Mouse (Mus musculus) erythroid progenitor cell, adult 5-6 weeks (primary cell): ENCODE measurements around the gene Cpm. TPM values are rescaled to one million over a fixed set of nuclear protein-coding genes. Genes with fewer than 3 reads are reported as not detected.

Experiments used
- ATAC-seq: replicated peaks from 2 replicates; pipeline ENCODE4 v1.8.0; 2016; ENCODE audit warnings: moderate number of reproducible peaks, mild to moderate bottlenecking, moderate TSS enrichment, inconsistent platforms; ENCODE audit not compliant: poor library complexity, low FRiP score, severe bottlenecking
- total RNA-seq, 2 experiments: library from RNA; stranded (forward) in 1 of 2; stranded (reverse) in 1 of 2; fragments of 150-400 nt in 1 of 2; fragments of 186-747, 209-891 nt in 1 of 2; gene quantifications; 2 replicates each; pipeline versions ENCODE4 v1.2.3 to v1.2.4; 2015 to 2017; ENCODE audit warnings: low replicate concordance in 2 of 2

Gene Cpm
- total RNA-seq, 2 experiments from 2014 or later = 5.4 to 9.6 TPM

DNA sequence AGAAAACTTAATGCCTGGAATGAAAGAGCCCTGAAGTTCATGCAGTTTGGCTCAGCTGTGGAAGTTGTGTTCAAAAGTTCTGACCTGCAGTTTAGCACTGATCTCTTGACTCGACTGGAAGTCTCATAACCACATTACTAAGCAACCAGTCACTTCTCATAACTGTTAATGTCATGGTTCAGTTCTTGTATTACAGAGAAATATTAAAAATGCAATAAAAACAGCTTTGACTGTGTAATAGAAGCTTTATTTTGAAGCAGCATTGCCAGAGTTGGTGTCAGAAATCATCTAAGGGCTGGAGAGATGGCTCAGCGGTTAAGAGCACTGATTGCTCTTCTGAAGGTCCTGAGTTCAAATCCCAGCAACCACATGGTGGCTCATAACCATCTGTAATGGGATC lies 1.5 kb downstream of the Cpm start:
- ATAC-seq = no peak

DNA sequence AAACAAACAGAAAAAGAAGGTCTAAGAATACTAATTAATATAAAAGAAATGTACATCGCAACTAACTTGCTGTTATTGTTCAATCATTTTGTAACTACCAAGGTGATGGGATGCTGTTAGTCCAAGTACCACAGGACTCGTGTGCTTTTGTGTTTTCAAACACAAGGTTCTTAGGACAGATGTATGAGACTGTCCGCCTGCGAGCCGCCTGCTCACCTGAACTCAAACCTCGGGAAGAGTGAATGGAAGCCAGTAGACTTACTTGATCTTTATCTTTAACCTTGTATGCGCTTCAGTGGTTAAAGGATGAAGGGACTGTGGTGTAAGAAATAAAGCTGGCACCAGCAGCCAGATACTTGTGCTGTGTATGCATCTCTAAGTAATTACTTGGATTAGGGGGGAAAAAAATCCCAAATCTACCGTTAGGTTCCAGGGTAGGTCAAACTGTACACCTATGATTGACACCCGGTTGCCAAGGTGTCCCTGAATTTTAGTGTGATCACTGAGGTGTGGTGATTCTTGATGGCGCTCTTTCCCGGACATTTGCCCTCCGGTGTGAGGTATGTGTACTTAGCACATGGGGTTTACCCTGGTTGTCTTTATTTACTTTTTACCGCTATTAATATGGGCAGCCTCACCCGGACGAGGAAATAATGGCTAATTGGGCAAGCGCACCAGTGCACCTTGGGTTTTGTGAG lies 2.4 kb downstream of the Cpm start:
- no peak for ATAC-seq

DNA sequence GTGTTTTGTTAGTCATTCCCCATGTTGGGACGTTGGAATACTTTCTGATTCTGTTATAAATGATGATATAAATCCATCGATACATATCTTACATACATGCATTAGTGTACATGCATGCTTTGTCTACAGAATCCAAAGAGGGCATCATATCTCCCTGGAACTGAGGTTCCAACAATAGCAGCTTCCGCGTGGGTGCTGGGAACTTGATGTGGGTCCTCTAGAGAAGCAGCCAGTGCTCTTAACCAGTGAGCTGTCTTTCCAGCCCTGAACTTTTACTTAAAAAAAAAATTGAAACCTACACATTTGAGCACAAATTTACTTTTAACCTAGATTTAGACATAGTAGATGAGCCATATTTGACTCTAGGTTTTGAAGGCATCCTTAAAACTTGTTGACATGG lies 3.1 kb downstream of the Cpm start:
- ATAC-seq = no peak

DNA sequence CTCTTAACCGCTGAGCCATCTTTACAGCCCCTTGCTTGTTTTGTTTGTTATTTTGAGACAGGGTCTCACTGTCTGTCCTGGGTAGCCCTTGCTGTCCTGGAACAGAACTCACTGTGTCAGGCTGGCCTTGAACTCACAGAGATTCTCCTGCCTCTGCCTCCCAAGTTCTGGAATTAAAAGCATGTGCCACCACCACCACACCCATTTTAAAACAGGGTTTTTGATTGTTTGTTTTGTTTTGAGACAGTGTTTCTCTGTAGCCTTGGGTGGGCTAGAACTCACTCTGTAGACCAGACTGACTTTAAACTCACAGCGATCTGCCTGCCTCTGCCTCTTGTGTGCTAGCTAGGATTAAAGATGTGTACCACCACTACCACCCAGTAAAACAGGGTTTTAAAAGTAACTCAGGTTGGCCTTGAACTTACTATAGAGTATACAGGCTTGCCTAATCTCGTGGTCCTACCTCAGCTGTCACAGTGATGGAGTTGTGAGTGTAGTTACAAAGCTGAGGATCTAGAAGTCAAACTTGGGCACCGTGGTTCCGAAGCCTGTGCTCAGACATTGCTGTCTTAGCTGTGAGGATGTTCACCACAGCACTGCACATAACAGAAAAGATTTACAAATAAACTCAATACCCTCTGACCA lies 4.4 kb downstream of the Cpm start:
- no peak for ATAC-seq

DNA sequence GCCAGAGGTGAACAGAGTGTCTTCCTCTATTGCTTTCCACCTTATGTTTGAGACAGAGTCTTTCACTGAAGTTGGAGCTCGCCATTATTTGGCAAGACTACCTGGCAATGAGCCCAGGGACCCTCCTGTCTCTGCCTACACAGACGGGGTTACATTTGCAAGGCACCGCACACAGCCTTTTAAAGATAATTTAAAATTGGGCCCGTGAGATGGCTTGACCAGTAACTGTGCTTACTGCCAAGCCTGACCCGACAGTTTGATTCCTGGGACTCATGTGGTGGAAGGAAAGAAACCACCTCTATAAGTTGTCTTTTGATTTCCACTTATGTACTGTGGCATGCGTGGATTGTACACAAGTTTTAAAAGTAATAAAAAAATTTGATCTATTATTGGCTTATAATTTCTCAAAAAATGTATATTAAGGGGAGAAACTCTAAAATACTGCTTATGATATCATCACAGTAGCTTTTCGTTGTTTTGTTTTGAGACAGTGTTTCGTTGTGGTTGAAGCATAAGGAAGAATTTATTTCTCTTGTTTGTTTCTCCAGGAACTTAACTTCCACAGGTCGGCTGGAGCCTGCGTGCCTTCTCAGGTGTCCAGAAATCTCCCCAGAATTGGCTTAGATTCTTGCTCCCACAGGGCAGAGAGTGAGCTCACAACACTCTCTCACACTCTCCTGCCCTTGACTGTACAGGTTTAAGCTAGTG lies 5.2 kb downstream of the Cpm start:
- ATAC-seq = no peak

DNA sequence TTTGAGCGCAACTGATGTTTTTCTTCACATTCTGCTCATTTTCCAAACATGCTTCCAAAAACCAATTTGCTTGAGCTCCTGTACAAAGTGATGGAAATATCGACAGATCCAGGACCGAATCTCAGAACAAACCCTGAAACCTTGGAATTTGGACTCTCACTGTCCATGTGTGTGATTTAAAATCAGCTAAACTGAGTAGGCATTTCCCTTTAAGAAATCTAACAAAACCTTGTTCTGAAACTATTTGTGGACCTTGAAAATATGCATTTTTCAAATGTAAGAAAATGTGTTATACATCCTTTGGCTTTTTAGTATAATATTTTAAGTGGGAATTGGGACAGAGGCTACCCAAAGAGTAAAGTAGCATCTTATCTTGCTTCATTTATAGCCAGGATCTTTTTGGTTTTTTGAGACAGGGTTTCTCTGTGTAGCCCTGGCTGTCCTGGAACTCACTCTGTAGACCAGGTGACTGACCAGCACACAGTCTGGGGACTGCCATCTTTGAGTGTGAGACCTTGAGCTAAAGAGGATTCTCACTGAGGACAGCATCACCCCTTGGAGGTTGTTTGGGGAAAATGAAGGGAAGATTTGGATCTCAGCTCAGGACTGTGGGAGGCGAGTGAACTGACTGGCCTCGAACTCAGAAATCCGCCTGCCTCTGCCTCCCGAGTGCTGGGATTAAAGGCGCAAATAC lies 5.9 kb downstream of the Cpm start:
- no peak for ATAC-seq

DNA sequence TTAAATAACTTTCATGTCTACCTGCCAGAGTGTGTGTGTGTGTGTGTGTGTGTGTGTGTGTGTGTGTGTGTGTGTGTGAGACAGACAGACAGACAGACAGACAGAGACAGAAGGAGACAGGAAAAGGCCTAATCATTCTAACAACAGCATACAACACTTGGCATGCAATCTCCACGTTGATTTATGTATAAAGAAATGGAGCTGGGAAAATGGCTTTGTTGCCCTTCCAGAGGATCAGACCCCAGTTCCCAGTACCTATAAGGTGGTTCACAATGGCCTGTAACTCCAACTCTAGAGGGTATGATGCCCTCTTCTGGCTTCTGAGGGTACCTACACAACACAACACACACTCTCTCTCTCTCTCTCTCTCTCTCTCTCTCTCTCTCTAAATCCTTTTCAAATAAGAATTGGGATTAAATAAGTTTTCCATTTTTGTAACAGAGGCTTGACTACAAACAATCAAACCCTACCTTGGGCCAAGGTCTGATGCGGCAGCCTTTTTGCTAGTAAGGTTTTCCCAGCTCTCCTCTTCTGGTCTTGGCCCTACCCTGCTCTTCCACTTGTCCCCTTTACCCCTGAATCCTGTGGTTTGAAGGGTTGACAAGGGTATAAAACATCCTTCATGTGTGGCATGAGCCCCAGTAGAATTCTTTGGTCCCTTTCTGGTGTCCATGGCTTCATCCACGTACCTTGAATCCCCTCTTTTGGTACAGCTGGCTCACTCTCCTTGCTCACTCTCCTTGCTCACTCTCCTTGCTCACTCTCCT lies 6.7 kb downstream of the Cpm start:
- ATAC-seq = no peak

DNA sequence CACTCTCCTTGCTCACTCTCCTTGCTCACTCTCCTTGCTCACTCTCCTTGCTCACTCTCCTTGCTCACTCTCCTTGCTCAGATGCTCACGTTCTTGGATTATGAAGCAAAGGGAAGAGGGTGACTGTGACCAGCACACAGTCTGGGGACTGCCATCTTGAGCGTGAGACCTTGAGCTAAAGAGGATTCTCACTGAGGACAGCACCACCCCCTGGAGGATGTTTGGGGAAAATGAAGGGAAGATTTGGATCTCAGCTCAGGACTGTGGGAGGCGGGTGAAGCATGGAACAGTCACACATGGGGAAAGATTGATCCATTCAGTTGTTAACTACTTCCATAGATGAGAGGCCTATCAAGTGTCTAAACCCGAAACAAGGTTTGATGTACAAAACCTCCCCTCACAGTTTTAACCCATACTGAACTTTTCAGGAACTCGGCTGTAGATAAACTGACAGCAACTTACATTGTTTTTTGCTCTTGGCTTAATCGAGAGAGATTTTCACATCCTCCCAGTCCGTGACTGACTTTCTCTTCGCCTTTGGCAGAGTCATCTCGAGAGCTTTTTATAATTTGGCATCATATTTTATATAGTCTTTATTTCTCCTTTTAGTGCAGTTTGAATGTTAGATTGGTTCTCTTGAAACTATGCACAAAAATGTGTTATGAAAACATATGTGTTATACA lies 7.9 kb downstream of the Cpm start:
- no peak for ATAC-seq

DNA sequence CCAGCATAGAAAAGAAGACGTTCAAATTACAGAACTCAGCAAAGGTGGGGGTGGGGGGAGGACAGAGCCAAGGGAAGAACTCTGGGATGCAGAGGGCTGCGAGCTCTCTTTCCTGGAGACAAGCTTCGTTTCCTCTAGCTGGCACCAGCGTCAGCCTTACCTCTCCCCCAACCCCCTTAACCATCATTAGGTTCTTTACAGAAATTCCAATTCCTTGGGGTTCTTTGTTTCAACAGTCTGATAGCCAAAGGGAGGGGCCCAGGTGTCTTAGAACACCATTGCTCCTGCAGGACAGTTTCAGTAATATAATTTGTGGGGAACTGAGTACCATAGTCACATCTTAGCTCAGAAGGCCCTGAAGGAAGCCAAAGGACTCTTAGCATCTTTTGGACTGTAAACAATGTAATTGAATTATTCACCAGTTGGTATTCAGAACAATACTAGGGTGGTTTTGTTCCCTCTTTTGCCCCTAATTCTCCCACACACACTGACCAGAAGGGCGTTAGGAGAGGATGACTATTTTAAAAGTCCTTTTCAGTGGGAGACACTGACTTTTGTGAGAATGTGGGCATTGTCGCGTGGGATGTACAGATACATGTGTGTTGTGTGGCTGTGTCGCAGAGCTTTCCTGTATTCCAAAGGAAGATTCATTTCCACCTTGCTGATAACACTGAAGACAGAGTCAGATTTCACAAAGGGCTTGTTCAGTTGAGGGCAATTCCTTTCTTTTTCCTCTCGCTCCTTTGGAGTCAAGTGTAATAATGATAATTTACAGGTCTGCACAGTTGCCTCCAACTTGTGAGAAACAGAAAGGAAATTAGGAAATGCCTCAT lies 8.7 kb downstream of the Cpm start:
- ATAC-seq = no peak

DNA sequence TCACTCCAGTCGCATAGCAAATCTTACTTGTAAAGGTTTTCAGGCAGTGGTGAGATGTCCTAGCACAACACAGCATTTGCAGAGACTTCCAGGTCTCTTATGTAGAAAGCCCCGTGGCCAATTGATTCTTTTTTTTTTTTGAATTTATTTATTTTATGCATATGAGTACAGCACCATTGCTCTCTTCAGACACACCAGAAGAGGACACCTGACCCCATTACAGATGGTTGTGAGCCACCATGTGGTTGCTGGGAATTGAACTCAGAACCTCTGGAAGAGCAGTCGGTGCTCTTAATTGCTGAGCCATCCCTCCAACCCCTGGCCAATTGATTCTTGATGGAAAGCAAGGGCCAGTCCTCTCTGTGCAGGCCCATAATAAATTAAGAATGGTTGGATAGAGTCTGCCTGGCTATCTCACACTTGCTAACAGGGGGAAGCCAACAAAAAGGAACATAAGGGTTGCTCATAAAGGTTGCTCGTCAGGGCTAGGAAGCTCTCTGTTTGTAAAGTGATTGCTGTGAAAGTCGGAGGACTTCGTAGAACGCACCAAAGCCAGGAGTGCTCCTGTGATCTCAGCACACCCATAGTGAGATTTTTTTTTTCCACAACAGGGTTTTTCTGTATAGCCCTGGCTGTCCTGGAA lies 9.4 kb downstream of the Cpm start:
- no peak for ATAC-seq

DNA sequence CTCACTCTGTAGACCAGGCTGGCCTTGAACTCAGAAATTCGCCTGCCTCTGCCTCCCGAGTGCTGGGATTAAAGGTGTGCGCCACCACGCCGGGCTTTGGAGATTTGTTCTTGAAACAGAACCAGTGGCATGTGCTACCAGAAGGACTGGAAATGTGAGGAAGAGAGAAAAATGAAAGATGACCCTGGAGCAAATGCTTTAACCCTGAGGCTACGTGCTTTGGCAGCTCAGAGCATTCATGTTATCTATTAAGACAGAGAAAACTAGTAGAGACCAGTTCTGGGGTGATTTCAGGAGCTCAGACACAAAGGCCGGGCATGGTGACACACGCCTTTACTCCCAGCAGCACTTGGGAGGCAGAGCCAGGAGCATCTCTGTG lies 9.9 kb downstream of the Cpm start:
- no peak for ATAC-seq

DNA sequence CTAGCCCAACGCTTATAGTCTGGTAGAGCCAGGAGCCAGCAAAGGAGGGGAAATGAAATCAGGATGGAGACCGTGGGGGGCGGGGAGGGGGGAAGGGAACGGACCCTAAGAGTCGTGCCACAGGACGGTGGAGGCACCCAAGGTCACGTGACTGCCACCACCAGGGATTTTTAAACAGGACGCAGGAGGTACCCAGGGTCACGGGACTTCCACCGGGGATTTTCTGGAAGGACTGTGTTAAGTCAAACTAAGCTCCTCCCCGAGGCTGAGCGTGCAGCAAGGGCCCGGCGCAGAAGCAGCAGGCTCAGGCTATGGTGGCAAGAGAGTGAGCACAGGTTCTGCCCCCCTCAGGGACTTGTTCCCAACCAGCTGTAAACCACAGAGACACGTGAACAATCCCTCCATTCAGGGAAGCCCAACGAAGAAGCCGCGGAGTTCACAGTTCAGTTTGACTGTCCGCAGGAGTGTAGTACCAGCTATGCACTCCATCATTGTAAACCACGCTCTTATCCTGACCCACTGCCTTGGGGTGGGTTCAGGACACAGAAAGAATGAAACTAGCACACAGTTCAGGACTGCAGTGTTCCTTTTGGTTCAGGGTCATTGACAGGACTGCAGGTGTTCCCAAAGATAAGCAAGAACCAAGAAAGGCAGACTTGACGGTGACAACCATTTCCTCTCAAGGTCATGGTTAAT lies 10.7 kb downstream of the Cpm start:
- no peak for ATAC-seq

DNA sequence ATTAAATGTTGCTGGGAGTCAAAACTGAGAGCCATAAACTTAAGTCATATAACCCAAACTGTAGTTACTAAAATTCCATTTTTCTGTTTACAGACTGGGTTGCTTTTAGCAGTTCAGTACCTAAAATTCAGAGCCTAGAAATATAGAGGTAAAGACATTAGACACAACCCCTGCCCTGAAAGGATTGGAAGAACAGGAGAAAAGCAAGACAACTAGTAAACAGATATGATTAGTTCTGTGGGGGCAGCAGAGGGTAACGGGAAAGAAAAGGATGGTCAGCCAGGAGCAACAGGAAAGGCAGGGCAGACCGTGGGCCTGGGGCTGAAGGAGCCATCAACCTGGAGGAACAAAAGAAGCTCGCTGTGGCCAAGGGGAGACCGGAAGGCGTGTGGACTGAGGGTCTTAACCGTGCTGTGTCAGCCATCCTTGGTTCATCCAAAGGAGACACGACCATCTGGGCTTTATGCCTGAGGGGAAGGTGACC lies 11.3 kb downstream of the Cpm start:
- no peak for ATAC-seq

DNA sequence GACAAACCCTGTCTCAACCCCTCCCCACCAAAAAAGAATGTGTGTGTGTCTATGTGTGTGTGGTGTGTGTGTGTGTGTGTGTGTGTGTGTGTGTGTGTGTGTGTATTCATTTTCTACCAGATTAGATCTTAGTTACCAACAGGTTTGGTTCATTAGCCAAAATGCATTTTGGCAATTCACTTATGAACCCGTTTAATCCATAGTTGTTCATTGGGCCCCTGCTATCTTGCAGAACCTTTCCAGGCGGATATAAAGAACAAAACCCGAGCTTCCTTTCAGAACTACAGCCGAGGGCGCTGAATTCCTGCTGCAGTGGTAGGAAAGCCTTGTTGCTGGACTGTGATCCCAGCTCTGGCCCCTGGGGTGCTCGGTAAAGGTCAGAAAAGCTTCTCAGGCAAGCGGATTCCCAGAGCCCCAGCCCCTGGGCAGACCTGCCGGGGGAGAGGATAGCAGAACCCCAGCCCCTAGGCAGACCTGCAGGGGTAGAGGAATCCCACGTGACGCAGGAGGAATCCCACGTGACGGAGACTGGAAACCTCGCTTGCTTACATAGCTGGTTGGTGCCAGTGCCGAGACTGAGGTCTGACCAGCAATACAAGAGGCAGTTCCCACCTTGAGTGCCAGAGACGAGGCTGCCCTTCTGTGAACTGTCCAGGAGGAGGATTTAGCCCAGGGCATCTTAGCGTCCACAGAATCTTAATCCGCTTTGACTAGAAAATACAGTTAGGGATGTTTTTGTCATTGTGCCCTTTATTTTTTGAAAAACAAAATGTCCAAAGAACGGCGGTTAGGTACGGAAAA lies 12.3 kb downstream of the Cpm start:
- no peak for ATAC-seq

DNA sequence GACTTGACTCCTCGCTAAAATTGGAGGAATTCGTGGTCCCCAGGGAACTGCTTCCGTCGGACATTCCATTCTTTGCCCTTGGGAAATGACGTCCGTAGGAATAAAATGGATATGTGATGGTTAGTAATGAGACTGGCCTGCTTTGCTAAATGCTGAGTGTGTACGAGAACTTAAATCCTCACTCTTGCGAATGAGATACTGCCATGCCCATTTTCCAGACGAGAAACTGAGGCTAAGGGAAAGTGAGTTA lies 12.8 kb downstream of the Cpm start:
- no peak for ATAC-seq

DNA sequence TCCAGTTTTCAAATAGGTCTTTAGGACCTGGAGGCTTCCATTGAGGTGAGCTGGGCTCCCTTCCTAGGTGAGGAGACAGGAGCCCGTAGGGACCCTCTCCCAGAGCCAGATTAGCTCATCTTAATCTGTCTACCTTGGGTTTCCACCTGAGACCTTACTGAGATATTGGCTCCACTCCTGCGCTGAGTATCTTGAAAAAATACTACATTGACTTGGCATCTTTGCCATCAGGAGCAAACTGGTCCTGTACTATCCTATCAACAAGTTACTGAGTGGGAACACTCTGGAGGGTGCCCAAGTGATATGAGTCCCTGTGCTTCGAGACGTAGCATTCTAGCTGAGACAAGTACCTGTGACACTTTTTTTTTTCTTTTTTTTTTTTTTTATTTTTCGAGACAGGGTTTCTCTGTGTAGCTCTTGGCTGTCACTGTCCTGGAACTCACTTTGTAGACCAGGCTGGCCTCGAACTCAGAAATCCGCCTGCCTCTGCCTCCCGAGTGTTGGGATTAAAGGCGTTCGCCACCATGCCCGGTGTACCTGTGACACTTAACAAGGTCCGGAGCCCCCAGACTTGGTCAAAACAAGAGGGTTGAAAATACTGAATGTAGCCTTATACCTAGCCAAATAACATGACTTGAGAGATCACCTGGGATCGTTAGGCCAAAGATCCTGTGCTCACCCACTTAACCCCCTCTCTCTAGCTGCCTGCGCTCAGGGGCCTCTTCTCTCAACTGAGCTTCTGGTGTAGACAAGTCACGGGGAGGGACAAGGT lies 13.4 kb downstream of the Cpm start:
- no peak for ATAC-seq
